Mouse (Mus musculus) urinary bladder, adult 2 months (tissue): Measurements from ENCODE around the gene Gm20388. TPM values are rescaled to one million over a fixed set of nuclear protein-coding genes. Genes with fewer than 3 reads are reported as not detected.

Experiments used
- DNase-seq: peaks from one replicate; pipeline ENCODE4 v3.0.0; 2022; ENCODE audit warnings: low spot score
- polyA plus RNA-seq: library from polyadenylated mRNA; depleted of rRNA; stranded (reverse); fragments of >200 nt; gene quantifications from 2 replicates; pipeline ENCODE4 v1.2.3, GENCODE M21; 2012

The Gm20388 gene
- polyA plus RNA-seq, 1 experiment, result 50.2 TPM

DNA sequence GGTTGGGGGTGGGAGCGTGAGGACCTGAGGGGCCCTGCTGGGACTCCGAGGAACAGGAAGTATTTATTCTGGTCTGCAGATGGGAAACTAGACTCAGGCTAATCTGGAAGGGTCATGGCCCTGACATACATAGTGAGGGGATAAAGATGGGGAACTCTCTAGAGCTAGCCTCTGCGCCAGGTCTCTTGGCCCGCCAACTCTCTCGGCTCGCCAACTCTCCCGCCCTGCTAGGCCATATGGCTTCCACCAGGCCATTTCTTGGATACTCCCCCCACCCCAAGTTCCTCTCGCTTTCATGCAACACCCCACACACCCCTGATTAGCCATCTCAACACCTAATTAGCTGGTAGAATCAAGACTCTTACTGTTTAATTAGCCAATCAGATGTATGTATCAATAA is 101.8 kb downstream of the Gm20388 start:
- DNase-seq, result no peak

- no peak for DNase-seq
Measured at GRCm38 (mm10) chr8:120012927-120013326, 102.3 kb downstream of the Gm20388 start.

GRCm38 (mm10) chr8:120014267-120015023 is 103.8 kb downstream of the Gm20388 start:
- no peak for DNase-seq

GRCm38 (mm10) chr8:120015916-120016315 is 105.3 kb downstream of the Gm20388 start:
- no peak for DNase-seq

DNA sequence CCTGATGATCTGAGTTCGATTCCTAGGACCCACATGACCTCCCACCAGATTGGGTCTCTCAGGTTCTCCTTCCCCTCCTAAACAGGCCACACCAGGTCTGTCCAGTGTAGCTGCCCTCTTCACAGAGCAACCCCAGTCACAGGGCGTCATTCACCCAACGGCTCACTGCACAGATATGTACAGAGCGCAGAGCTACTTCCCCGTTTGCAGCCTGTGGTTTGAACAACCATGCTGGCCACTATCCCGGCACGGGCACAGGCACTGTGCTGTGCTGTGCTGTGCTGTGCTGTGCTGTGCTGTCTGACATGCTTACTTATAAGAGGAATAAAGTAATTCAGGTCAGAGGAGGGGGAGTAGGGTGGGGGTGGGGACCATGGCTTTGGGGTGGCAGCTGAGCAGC is 105.8 kb downstream of the Gm20388 start:
- no peak for DNase-seq

DNA sequence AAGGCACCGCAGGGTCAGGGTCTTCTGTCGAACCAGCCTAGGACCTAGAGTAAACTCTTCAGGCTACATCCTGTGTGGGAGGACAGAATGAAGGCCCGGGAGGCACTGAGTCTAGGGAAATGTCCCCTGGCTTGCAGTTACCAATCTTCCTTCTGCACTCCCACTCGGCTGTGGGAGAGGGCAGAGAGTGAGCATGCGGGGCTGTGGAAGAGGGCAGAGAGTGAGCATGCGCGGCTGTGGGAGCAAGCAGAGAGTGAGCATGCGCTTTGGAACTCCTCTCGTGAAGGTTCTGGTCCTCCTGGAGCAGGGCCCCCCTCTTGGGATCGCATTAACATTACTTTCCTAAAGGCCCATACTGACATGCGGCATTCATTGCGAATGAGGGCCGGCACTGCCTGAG is 106.7 kb downstream of the Gm20388 start:
- DNase-seq, result no peak

DNA sequence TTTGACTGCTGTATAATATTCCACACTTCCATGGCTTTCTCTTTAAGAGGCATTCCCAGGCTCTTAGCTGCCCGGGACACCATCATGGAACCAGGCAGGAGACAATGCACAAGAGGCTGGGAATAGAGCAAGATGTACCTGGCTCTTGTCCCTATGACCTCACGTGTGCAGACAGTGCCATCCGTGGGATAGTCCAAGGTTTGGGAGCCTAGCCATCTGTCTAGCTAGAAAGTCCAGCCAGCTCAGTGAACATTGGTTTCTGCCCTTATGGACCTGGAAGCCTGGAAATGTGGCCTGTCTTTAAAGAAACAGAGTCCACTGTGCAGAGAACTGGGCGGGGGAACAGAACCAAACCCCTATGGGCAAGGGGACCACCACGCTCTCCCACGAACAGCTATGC is 107.1 kb downstream of the Gm20388 start:
- no peak for DNase-seq

GRCm38 (mm10) chr8:120018379-120018778 is 107.7 kb downstream of the Gm20388 start:
- no peak for DNase-seq

DNA sequence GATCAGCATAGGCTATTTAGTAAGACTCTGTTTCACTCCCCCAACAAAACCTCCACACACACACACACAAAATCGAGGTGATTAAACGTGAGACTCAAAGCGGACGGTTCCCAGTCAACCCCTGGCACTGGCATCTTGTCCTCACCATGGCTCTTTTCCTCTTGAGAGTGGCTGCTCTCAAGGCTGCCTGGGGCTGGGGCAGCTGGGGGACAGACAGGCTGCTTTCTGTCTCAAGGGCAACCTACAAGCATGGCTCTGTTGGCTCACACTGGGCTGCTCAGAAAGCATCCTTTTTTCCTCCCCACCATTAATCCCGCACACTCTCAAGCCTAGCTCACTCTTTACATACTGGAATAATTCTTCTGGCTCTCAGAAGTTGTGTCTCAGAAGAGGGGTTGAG is 108.7 kb downstream of the Gm20388 start:
- DNase-seq, result no peak

GRCm38 (mm10) chr8:120020298-120020697 is 109.7 kb downstream of the Gm20388 start:
- no peak for DNase-seq

- no peak for DNase-seq
Measured at GRCm38 (mm10) chr8:120026199-120026598, 115.6 kb downstream of the Gm20388 start.

- DNase-seq, result no peak
Measured at GRCm38 (mm10) chr8:120026991-120027390, 116.3 kb downstream of the Gm20388 start.

- no peak for DNase-seq
Measured at GRCm38 (mm10) chr8:120030447-120030846, 119.8 kb downstream of the Gm20388 start.

DNA sequence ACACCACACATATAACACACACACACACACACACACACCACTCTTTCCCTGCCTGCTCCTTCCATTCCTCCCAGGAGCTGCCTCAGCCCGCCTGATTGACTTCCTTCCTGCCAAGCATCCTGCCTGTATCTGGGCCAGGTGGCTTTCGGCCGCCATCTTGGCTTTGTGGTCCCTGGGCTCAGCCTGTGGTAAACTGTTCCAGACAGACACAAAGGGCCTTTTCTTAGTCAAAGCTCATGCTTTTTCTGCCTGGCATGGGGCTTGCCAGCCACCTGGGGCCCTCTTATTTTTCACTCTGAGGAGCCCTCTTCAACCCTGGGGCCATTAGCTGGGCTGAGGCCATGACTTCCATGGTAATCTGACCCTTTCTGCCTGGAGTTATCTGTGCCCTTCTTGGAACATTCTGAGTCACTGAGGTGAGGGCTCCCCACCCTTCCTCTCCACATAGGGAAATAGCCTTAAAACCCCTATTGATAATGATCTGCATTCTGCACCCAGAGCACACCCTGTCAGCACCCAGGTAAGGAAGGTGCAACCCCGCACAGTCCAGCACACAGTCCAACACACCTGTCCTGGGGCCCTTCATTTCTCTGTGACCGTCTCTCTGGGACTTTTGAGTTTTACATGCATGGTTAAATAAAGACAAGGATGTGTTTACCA is 122.0 kb downstream of the Gm20388 start:
- DNase-seq, result no peak

GRCm38 (mm10) chr8:120034471-120034870 is 123.8 kb downstream of the Gm20388 start:
- no peak for DNase-seq

- no peak for DNase-seq
Measured at GRCm38 (mm10) chr8:120036111-120036510, 125.5 kb downstream of the Gm20388 start.

- no peak for DNase-seq
Measured at GRCm38 (mm10) chr8:120036578-120036977, 125.9 kb downstream of the Gm20388 start.

GRCm38 (mm10) chr8:120037199-120037598 is 126.6 kb downstream of the Gm20388 start:
- no peak for DNase-seq

- DNase-seq, result no peak
Measured at GRCm38 (mm10) chr8:120037611-120038010, 127.0 kb downstream of the Gm20388 start.

DNA sequence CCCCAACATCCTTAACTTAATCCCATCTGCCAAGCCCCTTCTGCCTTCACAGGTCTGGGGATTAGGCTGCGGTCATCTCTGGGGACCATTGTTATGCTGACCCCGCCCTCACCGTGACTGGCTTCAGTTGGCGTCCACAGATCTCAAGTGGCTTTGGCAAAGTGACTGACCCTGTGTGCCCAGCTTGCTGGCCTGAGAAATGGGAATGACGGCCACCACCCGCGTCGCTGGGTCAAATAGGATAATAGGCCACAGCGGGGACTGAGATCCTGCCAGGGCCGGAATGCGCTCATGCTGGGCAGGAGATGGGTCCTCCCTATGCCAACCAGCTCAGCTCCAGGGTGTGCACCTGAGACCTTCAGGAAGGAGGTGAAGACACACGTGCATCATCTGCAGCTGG is 128.1 kb downstream of the Gm20388 start:
- no peak for DNase-seq

DNA sequence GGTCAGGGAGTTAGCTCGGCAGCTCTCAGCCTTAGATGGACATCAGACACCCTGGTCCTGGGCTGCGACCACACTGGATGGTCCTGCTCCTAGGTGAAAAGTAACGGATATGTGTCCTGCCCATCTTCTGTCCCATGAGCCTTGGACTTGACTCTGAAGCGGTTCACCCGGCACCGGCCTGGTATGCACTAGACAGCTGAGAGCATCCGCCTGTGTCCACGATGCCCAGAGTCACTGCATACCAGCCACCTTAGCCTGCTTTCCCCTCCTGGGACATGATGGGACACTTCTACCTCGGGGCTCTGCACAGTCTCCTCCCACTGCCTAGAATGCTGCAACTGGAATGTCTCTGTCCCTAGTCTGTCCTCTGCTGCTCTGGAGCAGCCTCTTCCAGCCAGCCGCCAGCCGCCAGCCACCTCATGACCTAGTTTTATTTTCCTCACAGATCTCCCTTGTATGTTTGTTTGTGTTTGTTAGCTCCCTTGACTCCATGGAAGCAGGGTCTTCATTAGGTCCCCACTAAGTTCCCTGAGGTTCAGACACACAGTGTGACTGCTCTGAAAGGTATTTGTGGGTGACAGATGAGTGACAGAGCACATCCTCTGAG is 128.8 kb downstream of the Gm20388 start:
- DNase-seq, result no peak

- DNase-seq, result no peak
Measured at GRCm38 (mm10) chr8:120040861-120041260, 130.2 kb downstream of the Gm20388 start.
